Mouse (Mus musculus) splenic B cell, adult 2 months (primary cell): ENCODE data around the gene Dnmt1.

Experiments
- DNase-seq: peaks from one replicate; pipeline ENCODE4 v3.0.0-alpha.2; 2011; ENCODE audit warnings: low read depth, low spot score
- H3K27me3 ChIP-seq: 2 replicates; pipeline ENCODE4 v1.6.1; 2012; ENCODE audit warnings: mild to moderate bottlenecking, low read length, moderate library complexity, mixed read lengths; ENCODE audit not compliant: control insufficient read depth, poor library complexity, insufficient read depth, severe bottlenecking
- H3K36me3 ChIP-seq: 2 replicates; pipeline ENCODE4 v1.6.1; 2012; ENCODE audit warnings: mild to moderate bottlenecking, low read length, moderate library complexity, mixed read lengths; ENCODE audit not compliant: control insufficient read depth, poor library complexity, insufficient read depth, severe bottlenecking

Dnmt1 gene

DNA sequence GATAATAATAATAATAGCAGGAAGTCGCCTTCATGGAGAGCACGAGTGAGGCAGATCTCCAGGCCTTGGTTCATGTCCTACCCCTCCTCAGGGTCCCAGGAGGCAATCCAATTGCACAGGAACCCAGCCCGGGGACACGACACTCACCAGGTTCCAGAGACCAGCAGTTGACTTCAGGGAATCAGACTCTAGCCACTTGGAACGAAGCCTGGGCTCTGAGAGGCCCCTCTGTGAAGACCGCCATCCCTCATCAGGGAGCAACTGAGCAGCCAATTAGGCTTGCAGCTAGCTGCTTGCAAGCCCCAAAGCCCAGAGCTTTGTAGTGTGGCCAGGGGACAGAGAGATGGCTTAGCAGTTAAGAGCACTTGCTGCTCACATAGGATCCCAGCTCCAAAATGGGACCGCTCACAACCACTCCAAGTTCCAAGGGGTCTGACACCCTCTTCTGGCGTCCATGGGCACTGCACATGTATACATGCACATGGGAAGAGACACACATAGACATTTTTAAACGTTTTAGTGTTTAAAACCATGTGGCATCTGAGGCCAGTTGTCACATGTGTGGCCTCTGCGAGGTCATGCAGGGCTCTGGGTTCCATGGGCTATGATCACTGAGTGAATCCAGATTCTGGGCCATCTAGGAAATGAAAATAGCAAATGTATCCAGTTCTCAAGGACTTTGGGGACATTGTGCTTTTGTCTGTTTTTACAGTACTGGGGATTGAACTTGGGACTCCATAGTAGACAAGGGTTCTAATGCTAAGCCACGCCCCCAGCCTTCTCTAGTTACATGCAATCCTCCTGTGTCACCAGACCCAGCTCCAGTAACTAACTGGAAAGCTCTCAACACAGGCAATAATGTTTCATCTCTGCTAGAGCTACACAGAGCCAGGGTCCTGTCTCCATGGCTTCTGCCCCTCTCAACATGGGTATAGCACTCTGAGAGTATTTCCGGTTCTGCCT is 89.2 kb downstream of the Dnmt1 start:
- Histone ChIP-seq H3K36me3 (peaks cover 3% of the 10 kb centered on the region), H3K27me3 (no peaks in the 10 kb centered on the region)
- DNase-seq, result no peak

DNA sequence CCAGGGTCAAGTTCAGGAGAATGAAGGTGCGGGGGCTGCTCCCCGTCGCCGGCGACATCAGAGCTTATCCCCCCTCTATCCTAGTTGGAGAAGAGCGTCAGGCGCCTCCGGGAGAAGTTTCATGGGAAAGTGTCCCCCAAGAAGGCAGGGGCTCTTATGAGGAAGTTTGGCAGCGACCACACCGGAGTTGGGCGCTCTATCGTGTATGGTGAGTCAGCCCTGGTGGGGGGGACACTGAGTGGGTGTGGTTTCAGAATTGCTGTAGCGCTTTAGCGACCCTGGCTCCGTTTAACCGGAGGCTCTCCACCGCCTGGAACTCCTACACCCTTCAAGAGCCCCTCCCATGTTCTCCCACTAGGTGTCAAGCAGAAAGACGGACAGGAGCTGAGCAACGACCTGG is 90.4 kb downstream of the Dnmt1 start:
- peak; percentile 24 for DNase-seq
- H3K27me3 ChIP-seq, result no peaks in the 10 kb centered on the region
- H3K36me3 ChIP-seq, result peaks cover 3% of the 10 kb centered on the region

DNA sequence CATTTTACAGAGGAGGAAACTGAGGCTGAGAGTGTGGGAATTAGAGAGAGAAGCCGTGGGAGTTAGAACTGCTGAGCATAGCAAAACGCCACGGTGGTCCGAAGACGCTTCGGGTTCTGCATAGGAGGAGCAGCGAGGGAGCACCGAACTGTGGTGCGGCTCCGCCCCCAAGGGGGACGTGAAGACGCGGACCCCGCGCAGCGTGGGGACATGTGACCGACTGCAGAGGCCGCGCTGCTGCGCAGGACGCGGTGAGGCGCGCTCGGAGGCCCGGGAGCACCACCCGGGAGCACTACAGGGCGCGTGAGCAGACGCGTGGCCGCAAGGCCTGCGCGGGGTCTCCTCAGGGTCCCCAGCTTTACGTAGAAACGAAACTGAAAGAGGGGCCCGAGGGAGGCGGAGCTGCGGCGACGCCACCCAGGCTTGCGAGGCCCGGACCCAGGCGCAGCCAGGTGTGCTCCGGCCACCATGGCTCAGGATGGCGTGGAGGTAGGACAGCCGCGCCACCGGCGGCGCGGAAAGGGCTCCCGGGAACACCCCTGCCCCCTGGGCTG is 91.2 kb downstream of the Dnmt1 start, which contains the start of gene A230050P20Rik:
Gene A230050P20Rik, plus strand, starts transcription at position 195 of the 554 bp plus-strand sequence.
- DNase-seq, result peak; percentile 72

GRCm38 (mm10) chr9:20866879-20867278 is 92.8 kb downstream of the Dnmt1 start:
- no peak for DNase-seq
- no peaks in the 10 kb centered on the region for H3K36me3 ChIP-seq

More for the DNA sequence above, 91.2 kb downstream of the Dnmt1 start, which contains the start of gene A230050P20Rik:
- no peaks in the 10 kb centered on the region for H3K27me3 ChIP-seq
- H3K36me3 ChIP-seq, result peaks cover 3% of the 10 kb centered on the region

GRCm38 (mm10) chr9:20862225-20862624 is 97.5 kb downstream of the Dnmt1 start:
- Histone ChIP-seq H3K27me3 (no peaks in the 10 kb centered on the region), H3K36me3 (no peaks in the 10 kb centered on the region)
- no peak for DNase-seq

More at GRCm38 (mm10) chr9:20866879-20867278, 92.8 kb downstream of the Dnmt1 start:
- no peaks in the 10 kb centered on the region for H3K27me3 ChIP-seq

DNA sequence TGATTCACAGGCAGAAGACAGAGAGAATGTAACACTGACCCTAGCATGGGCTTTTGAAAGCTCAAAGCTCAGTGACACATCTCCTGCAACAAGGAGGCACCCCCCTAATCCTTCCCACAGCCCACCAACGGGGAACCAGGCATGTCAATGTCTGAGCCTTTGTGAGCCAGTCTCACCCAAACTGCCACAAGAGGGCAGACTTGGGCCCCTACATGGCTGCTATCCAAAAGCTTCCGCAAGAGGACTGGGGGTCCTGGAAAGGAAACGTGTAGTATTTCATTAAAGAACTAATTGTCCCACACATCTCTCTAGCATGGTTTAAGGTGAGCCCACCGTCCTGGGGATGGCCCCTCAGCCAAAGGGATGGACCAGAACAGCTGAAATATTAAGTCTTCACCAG is 97.9 kb downstream of the Dnmt1 start:
- Histone ChIP-seq H3K27me3 (no peaks in the 10 kb centered on the region), H3K36me3 (no peaks in the 10 kb centered on the region)
- DNase-seq, result peak; percentile 65

GRCm38 (mm10) chr9:20859926-20860325 is 99.8 kb downstream of the Dnmt1 start:
- Histone ChIP-seq H3K36me3 (no peaks in the 10 kb centered on the region), H3K27me3 (no peaks in the 10 kb centered on the region)
- DNase-seq, result no peak
